Mouse (Mus musculus) urinary bladder, adult 18-20 months (tissue): ENCODE results near the gene Ngp.
"Not testable (repeated sequence)": the region's sequence is repeated elsewhere in the genome, so short reads cannot be mapped to it uniquely, and the experiment has no call there.

ENCODE experiments used
- DNase-seq, 2 experiments: peaks; one replicate each; pipeline ENCODE4 v3.0.0; 2022; ENCODE audit warnings: low spot score in 2 of 2, mixed read lengths in 2 of 2

Gene Ngp

DNA sequence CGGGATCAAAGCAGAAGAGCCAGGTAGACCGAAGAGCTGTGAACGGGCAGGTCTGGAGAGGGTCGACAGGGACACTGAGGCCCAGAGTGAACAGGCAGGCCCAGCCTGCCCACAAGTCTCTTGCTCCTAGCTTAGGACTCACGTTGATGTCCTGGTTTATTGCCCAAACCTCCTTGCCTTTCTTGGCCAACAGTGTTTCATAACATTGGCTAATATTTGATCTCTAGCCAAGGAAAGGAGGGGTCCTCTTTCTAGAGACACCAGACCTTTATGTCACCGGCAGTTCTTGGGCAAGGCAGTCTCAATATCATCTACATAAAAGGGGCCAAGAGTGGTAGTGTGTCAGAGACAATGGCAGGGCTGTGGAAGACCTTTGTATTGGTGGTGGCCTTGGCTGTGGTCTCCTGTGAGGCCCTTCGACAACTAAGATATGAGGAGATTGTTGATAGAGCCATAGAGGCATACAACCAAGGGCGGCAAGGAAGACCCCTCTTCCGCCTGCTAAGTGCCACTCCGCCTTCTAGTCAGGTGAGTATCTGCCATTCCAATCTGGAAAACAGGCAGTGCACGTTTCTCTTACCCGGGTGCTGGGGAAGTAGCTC lies at the start of gene Ngp:
Ngp (plus strand) TSS at position 237 of the 602 bp plus-strand sequence.
- no peak for DNase-seq

DNA sequence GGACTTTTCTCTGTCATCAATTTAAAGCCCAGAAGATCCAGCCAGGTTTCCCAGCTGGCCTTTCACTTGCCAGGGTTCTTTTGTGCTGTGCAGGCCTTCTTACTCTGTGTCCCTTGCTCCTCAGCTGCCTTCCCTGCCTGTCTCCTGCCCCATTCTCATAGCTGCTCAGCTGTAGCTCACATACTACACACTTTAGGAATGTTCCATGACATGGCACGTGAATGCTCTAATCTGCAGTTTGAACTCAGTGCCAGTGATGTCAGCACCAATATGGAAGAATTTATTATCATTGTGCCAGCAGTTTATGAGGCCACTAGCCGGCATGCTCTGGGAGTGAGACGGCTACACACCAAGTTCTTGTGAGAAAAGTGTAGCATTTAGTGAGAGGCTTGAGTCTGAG lies 49.7 kb upstream of the Ngp start:
- DNase-seq, result no peak

DNA sequence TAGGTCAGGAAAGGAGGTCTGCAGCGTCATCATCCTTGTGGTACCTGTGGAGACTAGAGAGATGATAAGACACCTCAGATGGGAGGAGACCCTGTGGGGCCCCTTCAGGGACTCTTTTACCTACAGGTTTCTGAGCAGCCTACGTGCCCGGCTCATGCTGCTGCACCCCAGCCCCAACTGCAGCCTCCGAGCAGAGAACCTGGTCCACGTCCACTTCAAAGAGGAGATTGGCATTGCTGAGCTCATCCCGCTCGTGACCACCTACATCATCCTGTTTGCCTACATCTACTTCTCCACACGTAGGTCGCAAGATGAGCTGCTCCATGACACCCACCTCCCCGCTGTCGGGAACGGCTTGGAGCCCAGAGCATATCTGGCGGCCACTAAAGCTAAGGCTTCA lies 45.7 kb upstream of the Ngp start:
- DNase-seq, result no peak

DNA sequence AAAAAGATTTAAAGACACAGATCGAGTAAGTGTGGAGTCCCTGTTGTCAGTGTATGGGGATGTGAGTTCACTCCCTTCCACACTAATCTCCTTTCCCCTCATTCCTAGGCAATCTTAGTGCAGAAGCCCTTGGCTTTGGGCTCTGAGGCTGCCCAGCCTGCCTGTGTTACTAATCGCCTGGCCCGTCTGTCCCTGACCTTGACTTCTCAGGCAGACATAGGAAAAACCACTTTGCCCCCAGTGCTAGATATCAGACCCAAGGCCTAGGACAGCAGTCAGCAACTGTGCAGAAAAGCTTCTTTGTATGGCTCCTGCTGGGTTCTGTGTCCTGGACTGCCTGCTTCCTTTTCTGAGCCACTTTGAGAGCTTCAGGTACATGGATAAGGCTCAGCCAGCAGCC lies 43.9 kb upstream of the Ngp start:
- DNase-seq, result no peak

DNA sequence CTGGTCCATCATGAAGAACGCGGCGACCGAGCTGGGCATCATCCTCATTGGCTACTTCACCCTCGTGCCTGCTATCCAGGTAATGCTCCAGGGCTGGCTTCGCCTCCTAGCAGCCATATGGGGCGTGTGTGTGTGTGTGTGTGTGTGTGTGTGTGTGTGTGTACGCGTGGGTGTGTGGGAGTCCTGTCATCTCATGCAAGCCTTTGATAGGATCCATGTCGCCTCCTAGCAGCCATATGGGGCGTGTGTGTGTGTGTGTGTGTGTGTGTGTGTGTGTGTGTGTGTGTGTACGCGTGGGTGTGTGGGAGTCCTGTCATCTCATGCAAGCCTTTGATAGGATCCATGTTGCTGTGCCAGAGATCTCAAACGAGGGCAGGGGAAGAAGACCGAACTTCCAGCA lies 41.9 kb upstream of the Ngp start:
- DNase-seq, result not testable (repeated sequence)

DNA sequence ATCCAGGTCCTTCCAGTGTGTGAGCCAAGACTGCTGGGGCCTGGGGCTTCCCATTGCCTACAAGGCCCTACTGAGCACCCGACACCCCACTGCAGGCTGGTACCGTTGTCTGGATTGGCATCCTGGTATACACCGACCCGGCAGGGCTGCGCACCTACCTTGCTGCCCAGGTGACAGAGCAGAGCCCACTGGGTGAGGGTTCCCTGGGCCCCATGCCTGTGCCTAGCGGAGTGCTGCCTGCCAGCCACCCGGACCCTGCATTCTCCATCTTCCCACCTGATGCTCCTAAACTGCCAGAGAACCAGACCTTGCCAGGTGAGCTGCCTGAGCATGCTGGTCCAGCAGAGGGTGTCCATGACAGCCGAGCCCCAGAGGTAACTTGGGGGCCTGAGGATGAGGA lies 40.2 kb upstream of the Ngp start:
- no peak for DNase-seq

DNA sequence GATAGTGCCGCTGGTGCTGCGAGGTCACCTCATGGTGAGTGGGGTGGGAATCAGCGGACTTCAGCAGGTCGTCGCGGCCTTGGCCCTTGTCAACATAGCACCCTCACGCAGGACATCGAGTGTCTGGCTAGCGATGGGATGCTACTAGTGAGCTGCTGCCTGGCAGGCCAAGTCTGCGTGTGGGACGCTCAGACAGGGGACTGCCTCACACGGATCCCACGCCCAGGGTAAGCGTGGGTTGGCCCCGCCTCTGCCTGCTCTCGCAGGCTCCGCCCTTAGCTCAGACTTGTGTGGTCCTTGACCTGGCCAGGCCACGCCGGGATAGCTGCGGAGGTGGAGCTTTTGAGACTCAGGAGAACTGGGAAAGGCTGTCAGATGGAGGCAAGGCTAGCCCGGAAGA lies 38.9 kb upstream of the Ngp start:
- no peak for DNase-seq

DNA sequence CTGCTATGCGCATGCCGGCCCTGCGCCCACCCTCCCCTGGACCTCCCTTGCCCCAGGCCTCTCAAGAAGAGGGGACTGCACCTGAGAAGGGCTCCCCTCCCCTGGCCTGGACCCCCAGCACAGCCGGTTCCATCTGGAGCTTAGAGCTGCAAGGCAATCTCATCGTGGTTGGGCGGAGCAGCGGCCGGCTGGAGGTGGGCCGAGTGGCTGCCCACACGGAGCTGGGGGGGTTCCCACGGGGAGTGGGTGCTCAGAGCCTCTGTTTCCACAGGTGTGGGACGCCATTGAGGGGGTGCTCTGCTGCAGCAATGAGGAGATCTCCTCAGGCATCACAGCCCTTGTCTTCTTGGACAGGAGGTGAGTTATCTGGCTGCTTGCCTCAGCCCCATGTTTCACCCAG lies 38.3 kb upstream of the Ngp start:
- DNase-seq, result no peak

DNA sequence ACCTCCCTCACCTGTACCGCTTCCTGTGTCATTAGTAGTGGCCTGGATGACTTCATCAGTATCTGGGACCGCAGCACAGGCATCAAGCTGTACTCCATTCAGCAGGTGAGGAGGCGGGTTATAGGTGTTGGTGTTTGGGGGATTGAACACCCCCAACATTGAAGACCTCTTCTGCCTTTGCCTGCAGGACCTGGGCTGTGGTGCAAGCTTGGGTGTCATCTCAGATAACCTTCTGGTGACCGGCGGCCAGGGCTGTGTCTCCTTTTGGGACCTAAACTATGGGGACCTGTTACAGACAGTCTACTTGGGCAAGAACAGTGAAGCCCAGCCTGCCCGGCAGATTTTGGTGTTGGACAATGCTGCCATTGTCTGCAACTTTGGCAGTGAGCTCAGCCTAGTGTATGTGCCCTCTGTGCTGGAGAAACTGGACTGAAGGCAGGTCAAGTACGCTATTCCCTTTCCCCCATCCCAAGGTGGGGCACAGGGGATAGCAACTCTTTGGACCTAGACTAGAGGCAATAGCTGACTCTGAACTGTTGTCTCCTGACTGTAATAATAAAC lies 35.1 kb upstream of the Ngp start:
- no peak for DNase-seq

DNA sequence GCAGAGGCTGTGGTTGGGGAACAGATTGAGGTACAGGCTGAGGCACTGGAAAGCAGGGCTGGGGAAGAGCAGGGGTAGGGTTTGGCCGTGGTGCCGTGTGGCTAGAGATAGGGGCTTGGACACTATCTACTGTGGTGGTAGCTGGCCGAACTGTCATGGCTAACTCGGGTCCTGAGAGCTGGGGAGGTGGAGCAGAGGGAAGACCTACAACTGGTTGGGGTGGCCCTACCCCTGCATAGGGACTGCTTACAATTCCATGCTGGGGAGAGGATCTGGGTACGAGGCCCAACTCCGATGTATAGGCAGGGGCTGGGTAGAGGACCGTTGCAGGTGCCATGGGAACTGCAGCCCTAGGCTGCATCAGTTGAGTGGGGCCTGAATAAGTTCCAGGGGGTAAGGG lies 31.5 kb upstream of the Ngp start:
- DNase-seq, result no peak

DNA sequence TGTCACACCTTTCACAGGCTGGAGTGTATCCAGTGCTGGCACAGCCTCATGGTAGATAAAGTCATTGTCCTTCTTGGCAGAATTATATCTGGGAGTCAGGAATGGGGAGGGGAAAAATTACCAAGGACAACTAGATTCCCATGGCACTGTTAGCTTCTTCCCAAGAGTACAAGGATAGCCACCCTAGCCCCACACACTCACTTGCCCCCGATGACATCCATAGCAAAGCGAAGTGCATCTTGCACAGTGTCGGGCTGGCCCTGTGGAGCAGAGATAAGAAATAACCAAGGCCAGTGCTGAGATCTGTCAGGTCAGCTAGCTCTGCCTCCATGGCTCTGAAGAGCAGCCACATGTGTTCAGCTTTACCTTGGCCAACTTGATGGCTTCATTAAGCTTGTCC lies 28.7 kb upstream of the Ngp start:
- no peak for DNase-seq

DNA sequence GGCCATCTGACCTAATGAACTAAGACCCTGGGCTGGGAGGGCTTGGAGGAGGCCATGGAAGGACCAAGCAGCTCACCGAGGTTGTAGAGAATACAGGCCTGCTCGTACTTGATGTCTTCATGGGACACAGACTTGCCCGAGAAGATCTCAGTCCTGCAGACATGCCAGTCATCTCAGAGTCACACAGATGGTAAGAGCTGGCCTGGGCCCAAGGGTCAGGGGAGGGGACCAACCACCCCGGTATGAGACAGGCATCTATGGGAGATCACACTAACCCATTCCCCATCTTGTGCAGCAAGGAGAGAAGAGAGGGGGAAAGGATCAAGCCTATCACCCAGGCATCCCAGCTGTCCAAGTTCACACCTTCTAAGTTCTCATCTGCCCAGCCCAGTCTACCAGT lies 26.3 kb upstream of the Ngp start:
- no peak for DNase-seq

DNA sequence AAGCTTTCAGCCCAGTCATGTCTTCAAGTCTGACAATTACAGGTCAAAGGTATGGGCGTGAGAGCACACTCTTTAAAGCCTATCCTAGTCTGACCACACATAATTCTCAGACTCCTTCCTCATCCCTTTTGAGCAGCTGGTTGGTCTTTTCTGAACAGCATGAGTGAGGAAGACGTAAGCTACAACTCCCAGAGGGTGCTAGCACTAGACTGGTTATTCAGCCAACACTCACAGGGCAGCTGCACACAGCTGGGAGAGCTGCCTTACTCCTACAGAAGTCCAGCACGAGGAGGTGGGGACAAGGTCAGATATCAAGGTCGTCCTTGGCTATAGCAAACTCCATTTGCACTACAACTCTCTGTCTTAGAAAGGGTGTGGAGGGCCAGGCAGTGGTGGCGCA lies 18.9 kb upstream of the Ngp start:
- no peak for DNase-seq

DNA sequence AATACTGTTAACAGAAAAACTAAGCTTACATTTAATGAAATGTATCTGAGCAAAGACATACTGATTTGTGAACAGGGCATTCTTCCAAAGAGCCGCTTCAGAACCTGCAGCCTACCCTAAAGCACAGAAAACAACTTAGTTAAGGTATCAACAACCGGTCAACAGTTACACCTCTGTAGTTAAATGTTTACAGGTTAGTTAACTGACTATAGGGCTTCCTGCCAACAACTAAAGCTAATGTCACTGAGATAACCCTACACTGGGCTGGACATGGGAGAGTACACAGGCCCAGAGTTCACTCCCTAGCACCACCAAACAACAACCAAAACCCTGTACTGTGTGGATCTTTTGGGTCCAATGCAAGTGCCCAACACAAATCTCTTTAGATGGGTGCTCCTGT lies 16.8 kb upstream of the Ngp start:
- DNase-seq, result no peak

DNA sequence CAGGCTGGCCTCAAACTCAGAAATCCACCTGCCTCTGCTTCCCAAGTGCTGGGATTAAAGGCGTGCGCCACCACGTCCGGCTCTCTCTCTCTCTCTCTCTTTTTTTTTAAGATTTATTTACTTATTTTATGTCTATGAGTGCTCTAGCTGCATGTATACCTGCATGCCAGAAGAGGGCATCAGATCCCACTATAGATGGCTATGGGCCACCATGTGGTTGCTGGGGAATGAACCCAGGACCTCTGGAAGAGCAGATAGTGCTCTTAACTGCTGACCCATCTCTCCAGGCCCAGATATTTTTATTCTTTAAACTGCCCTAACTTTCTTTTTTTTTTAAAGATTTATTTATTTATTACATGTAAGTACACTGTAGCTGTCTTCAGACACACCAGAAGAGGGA lies 16.3 kb upstream of the Ngp start:
- DNase-seq, result not testable (repeated sequence)

DNA sequence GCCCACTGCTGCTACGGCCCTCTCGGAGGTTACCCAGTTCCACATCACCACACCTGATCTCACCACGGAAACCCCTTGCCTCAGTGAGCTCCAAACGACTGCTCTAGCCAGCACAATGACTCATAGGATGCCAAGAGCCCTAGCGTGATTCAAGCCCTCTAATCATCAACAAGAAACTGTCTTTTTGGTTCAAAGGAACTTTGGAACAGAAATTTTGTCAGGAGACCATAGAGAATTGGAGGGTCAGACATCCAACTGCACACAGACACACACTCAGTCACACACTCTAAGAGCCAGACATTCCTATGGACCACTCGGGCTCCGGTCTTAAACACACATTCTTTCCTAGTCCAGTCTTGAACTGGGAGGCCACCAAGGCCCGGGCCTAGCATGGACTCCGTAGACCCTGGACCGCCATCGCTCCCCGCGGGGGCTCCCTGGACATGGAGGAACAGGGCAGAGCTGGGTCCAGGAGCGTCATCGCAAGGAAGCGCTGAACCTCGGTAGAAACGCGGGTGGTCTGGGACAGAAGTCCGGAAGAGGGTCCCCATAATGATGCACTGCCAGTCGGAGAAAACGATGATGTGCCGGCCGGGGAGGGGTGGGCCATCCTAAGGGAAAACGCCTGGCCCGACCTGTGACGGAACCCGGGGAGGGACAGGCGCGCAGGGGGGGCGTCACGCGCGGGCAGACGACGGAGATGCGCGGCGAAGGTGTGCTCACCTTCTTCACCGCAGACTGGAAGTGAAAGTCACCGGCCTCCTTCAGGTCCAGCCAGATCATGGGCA lies 12.0 kb upstream of the Ngp start:
- peak; percentile 27 for DNase-seq

DNA sequence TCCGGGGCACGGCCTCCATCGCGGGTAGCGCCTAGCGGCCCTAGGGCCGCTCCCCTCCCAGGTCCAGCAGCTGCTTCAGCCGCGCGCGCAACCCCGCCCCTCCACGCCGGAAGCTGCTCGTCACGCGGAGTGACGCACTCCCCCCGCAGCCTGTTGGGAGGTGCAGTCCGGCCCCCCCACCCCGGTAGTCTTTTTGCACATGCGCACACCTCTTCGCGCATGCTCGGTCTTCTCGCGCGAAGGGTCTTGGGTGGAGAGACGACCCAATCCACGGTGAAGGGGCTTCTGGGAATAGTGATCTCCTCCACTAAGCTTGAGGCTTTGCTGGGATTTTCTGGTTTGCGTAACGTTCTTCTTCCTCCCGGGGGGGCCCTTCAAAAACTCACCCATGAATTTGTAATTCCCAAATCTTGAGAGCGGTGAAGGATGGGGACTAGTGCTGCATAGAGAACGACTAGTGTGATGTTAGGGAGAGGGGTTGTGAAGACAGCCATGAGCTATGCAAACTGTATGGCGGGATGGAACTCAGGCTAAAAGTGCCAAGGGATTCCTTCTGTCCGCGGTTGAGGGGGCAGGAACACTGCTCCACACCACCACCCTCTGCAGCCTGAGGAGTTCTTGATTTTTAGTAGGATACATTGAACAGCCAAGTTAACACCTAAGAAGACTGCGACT lies 11.3 kb upstream of the Ngp start, which contains the start of gene Ptpn23:
Ptpn23 (minus strand) TSS at position 115 of the 675 bp plus-strand sequence.
- DNase-seq, result peak; percentile 76 to 94

DNA sequence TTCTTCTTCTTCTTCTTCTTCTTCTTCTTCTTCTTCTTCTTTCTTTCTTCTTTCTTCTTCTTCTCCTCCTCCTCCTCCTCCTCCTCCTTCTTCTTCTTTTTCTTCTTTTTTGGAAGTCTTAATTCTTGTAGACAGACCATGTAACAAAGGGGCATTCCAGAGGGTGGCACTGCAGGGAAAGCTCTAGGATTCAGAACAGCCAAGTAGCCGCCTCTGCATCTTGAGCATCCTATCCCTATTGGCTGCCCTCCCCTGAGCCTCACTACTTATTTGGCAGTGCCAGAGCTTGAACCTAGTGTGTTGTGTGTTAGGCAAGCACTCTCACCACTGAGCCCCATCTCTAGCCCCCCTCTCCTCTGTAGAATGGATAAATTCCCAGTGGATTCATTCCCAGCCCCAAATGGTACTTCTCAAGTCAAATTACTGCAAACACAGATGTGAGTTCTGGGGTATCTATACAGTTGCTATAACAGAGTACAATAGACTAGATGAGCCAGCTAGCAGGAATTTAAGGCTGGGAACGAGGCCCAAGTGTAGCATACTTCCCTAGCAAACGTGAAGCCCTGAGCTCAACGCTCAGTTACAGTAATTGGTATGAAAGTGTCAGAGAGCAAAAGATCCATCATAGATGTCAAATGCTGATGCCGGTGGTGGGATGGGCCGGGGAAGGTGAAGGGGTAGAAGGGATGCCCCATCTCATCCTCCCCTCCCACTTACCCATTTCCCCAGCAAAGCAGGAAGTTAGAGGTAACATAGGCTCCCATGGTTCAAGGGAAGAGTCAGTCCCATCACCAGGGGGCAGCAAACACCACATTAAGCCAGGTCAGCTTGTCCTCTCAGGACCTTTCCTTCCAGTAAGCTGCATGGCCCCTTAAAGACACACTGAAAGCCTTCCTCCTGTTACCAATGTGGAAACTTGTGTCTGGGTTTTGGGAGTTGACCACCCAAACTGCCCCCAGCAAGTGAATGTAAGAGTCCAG lies 8.3 kb upstream of the Ngp start:
- peak; percentile 63 to 64 for DNase-seq

DNA sequence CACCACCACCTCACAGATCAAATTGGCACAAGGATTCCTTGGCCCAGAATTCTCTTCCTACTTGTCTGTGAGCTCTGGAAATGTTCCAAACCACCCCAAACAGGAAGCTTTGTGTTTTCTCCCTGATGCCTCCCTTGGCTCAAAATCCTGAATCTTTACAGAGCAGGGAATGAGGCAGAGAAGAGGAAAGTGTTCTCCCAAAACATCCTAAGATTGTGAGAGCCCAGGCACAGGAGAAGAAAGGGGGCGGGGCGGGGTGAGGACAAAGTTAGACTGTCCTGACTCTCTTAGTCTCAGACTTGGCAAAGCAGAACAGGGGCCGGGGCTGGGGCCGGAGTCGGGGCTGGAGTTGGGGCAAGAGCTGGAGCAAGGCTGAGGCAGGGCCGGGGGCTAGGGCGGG lies 6.6 kb upstream of the Ngp start:
- no peak for DNase-seq

DNA sequence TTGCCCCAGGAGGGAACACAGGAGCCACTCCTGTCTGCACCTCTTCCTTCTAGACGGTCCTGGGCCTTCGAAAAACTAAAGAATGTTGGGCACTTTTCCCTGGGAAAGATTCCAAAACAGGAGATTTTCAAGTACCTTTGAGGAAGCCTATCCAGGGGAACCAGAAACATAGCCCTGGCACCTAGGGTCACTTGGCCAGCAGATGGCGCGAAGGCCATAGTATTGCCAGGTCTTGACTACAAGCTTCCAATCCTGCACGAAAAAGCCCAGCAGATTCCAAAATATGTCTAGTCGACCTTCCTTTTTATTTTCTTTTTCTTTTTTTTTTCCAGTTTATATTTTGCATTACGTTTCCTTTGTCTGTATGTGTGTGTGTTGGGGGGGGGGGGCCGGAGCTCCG lies 5.8 kb upstream of the Ngp start:
- DNase-seq, result no peak

DNA sequence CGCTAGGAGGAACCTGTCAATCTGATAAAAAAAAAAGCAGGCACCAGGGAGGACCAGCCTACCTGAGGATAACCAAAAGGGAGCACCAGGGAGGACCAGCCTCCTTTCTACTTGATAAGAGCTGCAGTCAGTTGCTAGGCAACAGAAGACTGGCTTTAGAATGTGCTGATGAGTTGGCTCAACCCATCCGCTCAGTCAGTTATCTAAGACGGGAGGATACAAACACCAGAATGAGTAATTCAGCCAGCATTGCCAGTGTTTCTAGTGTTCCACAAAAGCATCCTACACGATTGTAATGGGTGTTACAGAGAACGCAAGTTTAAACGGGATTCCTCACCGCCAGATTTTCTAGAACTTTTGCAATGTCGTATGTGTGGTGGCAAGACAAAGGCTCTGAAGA lies 11.7 kb downstream of the Ngp start:
- no peak for DNase-seq

DNA sequence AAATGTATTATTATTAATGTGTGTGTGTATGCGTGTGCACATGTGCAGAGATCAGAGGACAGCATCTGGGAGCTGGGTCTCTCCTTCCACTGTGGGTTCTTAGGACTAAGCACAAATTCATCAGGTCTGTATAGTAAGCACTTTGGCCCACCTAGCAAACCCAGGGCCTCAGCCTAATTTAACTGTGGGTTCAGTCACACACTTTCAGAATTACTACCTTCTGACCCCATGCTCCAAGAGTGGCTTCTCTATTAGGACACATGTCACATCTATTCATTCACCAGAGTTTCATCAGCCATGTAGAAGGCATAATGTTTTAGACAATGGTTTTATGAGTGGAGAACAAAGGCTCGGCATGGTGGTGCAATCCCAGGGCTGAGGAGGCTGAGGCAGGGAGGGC lies 13.5 kb downstream of the Ngp start:
- DNase-seq, result no peak
